Mouse (Mus musculus): ENCODE measurements around the gene Creb3.

- TF ChIP-seq CTCF (conservative IDR thresholded peaks at IDR 0.05; ENCODE audit: low read length) (no peak), NANOG (IDR thresholded peaks at IDR 0.05; ENCODE audit: borderline replicate concordance, low read length) (no peak)
Observed at GRCm38 (mm10) chr4:43575356-43575755, 13.2 kb downstream of the Creb3 start.
